Mouse (Mus musculus): ENCODE data around the gene Cd248. TPM values are rescaled to one million over a fixed set of nuclear protein-coding genes. Genes with fewer than 3 reads are reported as not detected.
A peak's percentile ranks its signal among the peaks of the same experiment; 100 is the strongest.

The Cd248 gene
- polyA plus RNA-seq, 1 experiment from 2014 or later: 24.2 TPM

GRCm38 (mm10) chr19:5092083-5092482 lies 24.2 kb downstream of the Cd248 start:
- Histone ChIP-seq H3K4me2 (no peak overlapping the region), H3K9me3 (replicated peaks; ENCODE audit: control insufficient read depth, low read length) (no peaks in the 10 kb centered on the region), H3K9ac (ENCODE audit: low read depth, low read length) (no peak overlapping the region), H3K36me3 (ENCODE audit: control insufficient read depth, insufficient read depth, low read length) (peaks cover 12% of the 10 kb centered on the region; the same call in 1 of the 2 replicates), H3K4me3 (ENCODE audit: low read depth, low read length) (no peak overlapping the region), H3K4me1 (ENCODE audit: control insufficient read depth, insufficient read depth, low read length) (peaks cover 35% of the 10 kb centered on the region), H3K27ac (ENCODE audit: low read depth, low read length) (no peak overlapping the region), H3K27me3 (ENCODE audit: control insufficient read depth, insufficient read depth, low read length) (no peaks in the 10 kb centered on the region)
- 84% methylated on average over 10 of the region's 10 CpGs for WGBS (ENCODE audit: insufficient replicate concordance)
- ATAC-seq (replicated peaks; ENCODE audit: insufficient number of reproducible peaks, low FRiP score, low TSS enrichment): no peak

- 0 out of 2 replicates have a peak, but pooled peaks cover 2% of the 10 kb centered on the region for H3K27me3 ChIP-seq (ENCODE audit: control insufficient read depth, insufficient read depth, low read length)
- no peak overlapping the region for H3K4me2 ChIP-seq
- peaks cover 40% of the 10 kb centered on the region for H3K4me1 ChIP-seq (ENCODE audit: control insufficient read depth, insufficient read depth, low read length)
- H3K27ac ChIP-seq (ENCODE audit: low read depth, low read length): no peak overlapping the region
- H3K36me3 ChIP-seq (ENCODE audit: control insufficient read depth, insufficient read depth, low read length): peaks cover 12% of the 10 kb centered on the region; the same call in 1 of the 2 replicates
- H3K9ac ChIP-seq (ENCODE audit: low read depth, low read length): no peak overlapping the region
- no peak overlapping the region for H3K4me3 ChIP-seq (ENCODE audit: low read depth, low read length)
- 68% methylated on average over 12 of the region's 12 CpGs for WGBS (ENCODE audit: insufficient replicate concordance)
- H3K9me3 ChIP-seq (replicated peaks; ENCODE audit: control insufficient read depth, low read length): no peaks in the 10 kb centered on the region
- no peak for ATAC-seq (replicated peaks; ENCODE audit: insufficient number of reproducible peaks, low FRiP score, low TSS enrichment)
These were observed 25.8 kb downstream of the Cd248 start for GRCm38 (mm10) chr19:5093481-5094242.

- under 1% methylated on average over 21 of the region's 21 CpGs for WGBS (ENCODE audit: insufficient replicate concordance)
- Histone ChIP-seq H3K4me2 (no peak overlapping the region), H3K4me3 (ENCODE audit: low read depth, low read length) (no peak overlapping the region), H3K27me3 (ENCODE audit: control insufficient read depth, insufficient read depth, low read length) (0 out of 2 replicates have a peak, but pooled peaks cover 2% of the 10 kb centered on the region), H3K4me1 (ENCODE audit: control insufficient read depth, insufficient read depth, low read length) (peaks cover 38% of the 10 kb centered on the region), H3K36me3 (ENCODE audit: control insufficient read depth, insufficient read depth, low read length) (peaks cover 12% of the 10 kb centered on the region; the same call in 1 of the 2 replicates), H3K27ac (ENCODE audit: low read depth, low read length) (no peak overlapping the region), H3K9me3 (replicated peaks; ENCODE audit: control insufficient read depth, low read length) (no peaks in the 10 kb centered on the region), H3K9ac (ENCODE audit: low read depth, low read length) (no peak overlapping the region)
- ATAC-seq (replicated peaks; ENCODE audit: insufficient number of reproducible peaks, low FRiP score, low TSS enrichment): peak; percentile 47; the same call in 1 of the 2 replicates
These were observed 26.4 kb downstream of the Cd248 start for GRCm38 (mm10) chr19:5094243-5094632.

GRCm38 (mm10) chr19:5094746-5095417 lies 27.0 kb downstream of the Cd248 start:
- 52% methylated on average over 11 of the region's 11 CpGs for WGBS (ENCODE audit: insufficient replicate concordance)
- Histone ChIP-seq H3K4me1 (ENCODE audit: control insufficient read depth, insufficient read depth, low read length) (peaks cover 37% of the 10 kb centered on the region), H3K27ac (ENCODE audit: low read depth, low read length) (no peak overlapping the region), H3K4me3 (ENCODE audit: low read depth, low read length) (no peak overlapping the region), H3K4me2 (no peak overlapping the region), H3K36me3 (ENCODE audit: control insufficient read depth, insufficient read depth, low read length) (peaks cover 16% of the 10 kb centered on the region), H3K9me3 (replicated peaks; ENCODE audit: control insufficient read depth, low read length) (no peaks in the 10 kb centered on the region), H3K27me3 (ENCODE audit: control insufficient read depth, insufficient read depth, low read length) (0 out of 2 replicates have a peak, but pooled peaks cover 2% of the 10 kb centered on the region), H3K9ac (ENCODE audit: low read depth, low read length) (no peak overlapping the region)
- ATAC-seq (replicated peaks; ENCODE audit: insufficient number of reproducible peaks, low FRiP score, low TSS enrichment): no peak

GRCm38 (mm10) chr19:5095887-5096474 lies 28.1 kb downstream of the Cd248 start:
- H3K27me3 ChIP-seq (ENCODE audit: control insufficient read depth, insufficient read depth, low read length): 0 out of 2 replicates have a peak, but pooled peaks cover 2% of the 10 kb centered on the region
- WGBS (ENCODE audit: insufficient replicate concordance): 11% methylated on average over 9 of the region's 9 CpGs
- no peak overlapping the region for H3K4me3 ChIP-seq (ENCODE audit: low read depth, low read length)
- peaks cover 37% of the 10 kb centered on the region for H3K4me1 ChIP-seq (ENCODE audit: control insufficient read depth, insufficient read depth, low read length)
- H3K4me2 ChIP-seq: no peak overlapping the region; the same call in 1 of the 2 replicates
- no peaks in the 10 kb centered on the region for H3K9me3 ChIP-seq (replicated peaks; ENCODE audit: control insufficient read depth, low read length)
- no peak overlapping the region for H3K27ac ChIP-seq (ENCODE audit: low read depth, low read length)
- H3K36me3 ChIP-seq (ENCODE audit: control insufficient read depth, insufficient read depth, low read length): peaks cover 17% of the 10 kb centered on the region
- no peak for ATAC-seq (replicated peaks; ENCODE audit: insufficient number of reproducible peaks, low FRiP score, low TSS enrichment)
- H3K9ac ChIP-seq (ENCODE audit: low read depth, low read length): no peak overlapping the region

GRCm38 (mm10) chr19:5097521-5098362 lies 29.9 kb downstream of the Cd248 start:
- 8% methylated on average over 31 of the region's 31 CpGs for WGBS (ENCODE audit: insufficient replicate concordance)
- ATAC-seq (replicated peaks; ENCODE audit: insufficient number of reproducible peaks, low FRiP score, low TSS enrichment): no peak
- Histone ChIP-seq H3K36me3 (ENCODE audit: control insufficient read depth, insufficient read depth, low read length) (peaks cover 24% of the 10 kb centered on the region), H3K27me3 (ENCODE audit: control insufficient read depth, insufficient read depth, low read length) (0 out of 2 replicates have a peak, but pooled peaks cover 2% of the 10 kb centered on the region), H3K9me3 (replicated peaks; ENCODE audit: control insufficient read depth, low read length) (no peaks in the 10 kb centered on the region), H3K9ac (ENCODE audit: low read depth, low read length) (peak overlapping the region; percentile 77), H3K27ac (ENCODE audit: low read depth, low read length) (no peak overlapping the region), H3K4me1 (ENCODE audit: control insufficient read depth, insufficient read depth, low read length) (peaks cover 37% of the 10 kb centered on the region), H3K4me2 (peak overlapping the region; percentile 99), H3K4me3 (ENCODE audit: low read depth, low read length) (peak overlapping the region; percentile 55)

GRCm38 (mm10) chr19:5098363-5099143 lies 30.7 kb downstream of the Cd248 start, which contains the start of gene Cnih2:
TSS of gene Cnih2 (minus strand) at chr19:5098521.
- peaks cover 37% of the 10 kb centered on the region for H3K4me1 ChIP-seq (ENCODE audit: control insufficient read depth, insufficient read depth, low read length)
- 4% methylated on average over 32 of the region's 48 CpGs for WGBS (ENCODE audit: insufficient replicate concordance)
- peak within 1 kb of the TSS; percentile 99 for H3K4me2 ChIP-seq
- H3K9ac ChIP-seq (ENCODE audit: low read depth, low read length): peak within 1 kb of the TSS; percentile 77
- 0 out of 2 replicates have a peak, but pooled peaks cover 2% of the 10 kb centered on the region for H3K27me3 ChIP-seq (ENCODE audit: control insufficient read depth, insufficient read depth, low read length)
- no peak within 1 kb of the TSS for H3K27ac ChIP-seq (ENCODE audit: low read depth, low read length)
- no peaks in the 10 kb centered on the region for H3K9me3 ChIP-seq (replicated peaks; ENCODE audit: control insufficient read depth, low read length)
- H3K4me3 ChIP-seq (ENCODE audit: low read depth, low read length): peak within 1 kb of the TSS; percentile 55
- ATAC-seq (replicated peaks; ENCODE audit: insufficient number of reproducible peaks, low FRiP score, low TSS enrichment): no peak; the same call in 1 of the 2 replicates
- H3K36me3 ChIP-seq (ENCODE audit: control insufficient read depth, insufficient read depth, low read length): peaks cover 21% of the 10 kb centered on the region
